Mouse (Mus musculus) liver, embryonic 16.5 days (tissue): ENCODE data around the gene Pitx1. TPM values are rescaled to one million over a fixed set of nuclear protein-coding genes. Genes with fewer than 3 reads are reported as not detected.

ENCODE experiments used
- ATAC-seq: fragments of 200-750 bp; cut with Nextera tagmentation; 2 replicates; pipeline ENCODE4 v1.8.0; 2017; ENCODE audit warnings: low read depth, mild to moderate bottlenecking, moderate number of reproducible peaks, moderate library complexity
- H3K27ac ChIP-seq: fragments of 300-500 bp; sonication (generic); 2 replicates; pipeline ENCODE4 v1.5.1; 2014; ENCODE audit warnings: mild to moderate bottlenecking, low read length
- H3K27me3 ChIP-seq: fragments of 300-500 bp; sonication (generic); 2 replicates; pipeline ENCODE4 v1.6.1; 2014; ENCODE audit warnings: low read depth, low read length, mixed read lengths; ENCODE audit not compliant: control insufficient read depth, insufficient read depth
- H3K36me3 ChIP-seq: fragments of 300-500 bp; sonication (generic); 2 replicates; pipeline ENCODE4 v1.6.1; 2014; ENCODE audit warnings: mild to moderate bottlenecking; ENCODE audit not compliant: control insufficient read depth, insufficient read depth
- H3K4me1 ChIP-seq: fragments of 300-500 bp; sonication (generic); 2 replicates; pipeline ENCODE4 v1.6.1; 2014; ENCODE audit warnings: low read depth, low read length, mixed read lengths; ENCODE audit not compliant: control insufficient read depth
- H3K4me2 ChIP-seq: fragments of 300-500 bp; sonication (generic); 2 replicates; pipeline ENCODE4 v1.6.1; 2014; ENCODE audit warnings: low read depth, low read length, mixed read lengths
- H3K4me3 ChIP-seq: fragments of 300-500 bp; sonication (generic); 2 replicates; pipeline ENCODE4 v1.5.1; 2014; ENCODE audit warnings: low read depth, mild to moderate bottlenecking, low read length
- H3K9ac ChIP-seq: fragments of 300-500 bp; sonication (generic); 2 replicates; pipeline ENCODE4 v1.6.1; 2014; ENCODE audit warnings: low read depth, low read length
- H3K9me3 ChIP-seq: fragments of 300-500 bp; sonication (generic); replicated peaks from 2 replicates; pipeline ENCODE4 v1.6.1; 2016; ENCODE audit warnings: low read length; ENCODE audit not compliant: control insufficient read depth
- WGBS: fragments of 180-500 bp; shearing (Covaris S2); extraction: QIAGEN DNeasy Blood & Tissue Kit; methylation state at CpG from one replicate; pipeline ENCODE4 v1.1.7; 2014; ENCODE audit not compliant: insufficient replicate concordance; 5-methylcytosine and 5-hydroxymethylcytosine counted together
- polyA plus RNA-seq: library from polyadenylated mRNA; unstranded; fragments of >200 nt; fragmentation: Nextera tagmentation; extraction: Ambion mirVana; gene quantifications from 2 replicates; pipeline ENCODE4 v1.2.1, GENCODE M21; 2015

Pitx1 gene
- polyA plus RNA-seq, 1 experiment from 2014 or later: 0.07 TPM

GRCm38 (mm10) chr13:55826796-55827678 lies 9.0 kb downstream of the Pitx1 start:
- Histone ChIP-seq H3K4me2 (no peak overlapping the region), H3K9me3 (no peaks in the 10 kb centered on the region), H3K27me3 (peaks cover 95% of the 10 kb centered on the region), H3K4me1 (no peaks in the 10 kb centered on the region; the same call in 1 of the 2 replicates), H3K27ac (no peak overlapping the region), H3K36me3 (no peaks in the 10 kb centered on the region), H3K4me3 (no peak overlapping the region), H3K9ac (no peak overlapping the region)
- WGBS: 8% methylated on average over 13 of the region's 13 CpGs
- ATAC-seq: no peak

- Histone ChIP-seq H3K4me2 (no peak overlapping the region), H3K9me3 (no peaks in the 10 kb centered on the region), H3K4me3 (no peak overlapping the region), H3K36me3 (no peaks in the 10 kb centered on the region), H3K27me3 (peaks cover 87% of the 10 kb centered on the region), H3K9ac (no peak overlapping the region), H3K27ac (no peak overlapping the region), H3K4me1 (no peaks in the 10 kb centered on the region; the same call in 1 of the 2 replicates)
- ATAC-seq: no peak
- 4% methylated on average over 56 of the region's 56 CpGs for WGBS
Measured at GRCm38 (mm10) chr13:55826008-55826671, 9.9 kb downstream of the Pitx1 start.

GRCm38 (mm10) chr13:55825245-55825681 lies 10.7 kb downstream of the Pitx1 start:
- Histone ChIP-seq H3K36me3 (no peaks in the 10 kb centered on the region), H3K27me3 (peaks cover 78% of the 10 kb centered on the region), H3K4me3 (no peak overlapping the region), H3K4me2 (no peak overlapping the region), H3K4me1 (no peaks in the 10 kb centered on the region; the same call in 1 of the 2 replicates), H3K9me3 (no peaks in the 10 kb centered on the region), H3K27ac (no peak overlapping the region), H3K9ac (no peak overlapping the region)
- ATAC-seq: no peak
- WGBS: 7% methylated on average over 32 of the region's 32 CpGs

GRCm38 (mm10) chr13:55824151-55824945 lies 11.6 kb downstream of the Pitx1 start:
- H3K9me3 ChIP-seq: no peaks in the 10 kb centered on the region
- H3K27me3 ChIP-seq: peaks cover 70% of the 10 kb centered on the region
- H3K4me3 ChIP-seq: no peak overlapping the region
- ATAC-seq: no peak
- no peak overlapping the region for H3K9ac ChIP-seq
- H3K36me3 ChIP-seq: no peaks in the 10 kb centered on the region
- no peaks in the 10 kb centered on the region; the same call in 1 of the 2 replicates for H3K4me1 ChIP-seq
- no peak overlapping the region for H3K27ac ChIP-seq
- no peak overlapping the region for H3K4me2 ChIP-seq
- WGBS: 18% methylated on average over 10 of the region's 10 CpGs

GRCm38 (mm10) chr13:55822499-55822898 lies 13.5 kb downstream of the Pitx1 start:
- H3K9me3 ChIP-seq: no peaks in the 10 kb centered on the region
- no peak overlapping the region for H3K4me2 ChIP-seq
- ATAC-seq: no peak
- no peak overlapping the region for H3K9ac ChIP-seq
- H3K4me3 ChIP-seq: no peak overlapping the region
- 50% methylated on average over 5 of the region's 5 CpGs for WGBS
- H3K4me1 ChIP-seq: no peaks in the 10 kb centered on the region
- no peaks in the 10 kb centered on the region for H3K36me3 ChIP-seq
- H3K27me3 ChIP-seq: peaks cover 52% of the 10 kb centered on the region
- H3K27ac ChIP-seq: no peak overlapping the region

GRCm38 (mm10) chr13:55814834-55815233 lies 21.2 kb downstream of the Pitx1 start:
- Histone ChIP-seq H3K27me3 (no peaks in the 10 kb centered on the region; the same call in 1 of the 2 replicates), H3K9me3 (no peaks in the 10 kb centered on the region), H3K4me2 (no peak overlapping the region), H3K9ac (no peak overlapping the region), H3K4me1 (no peaks in the 10 kb centered on the region), H3K27ac (no peak overlapping the region), H3K4me3 (no peak overlapping the region), H3K36me3 (no peaks in the 10 kb centered on the region)
- ATAC-seq: no peak
- 68% methylated on average over 6 of the region's 6 CpGs for WGBS

GRCm38 (mm10) chr13:55813490-55814016 lies 22.4 kb downstream of the Pitx1 start:
- no peak for ATAC-seq
- Histone ChIP-seq H3K4me1 (no peaks in the 10 kb centered on the region), H3K27ac (no peak overlapping the region), H3K9ac (no peak overlapping the region), H3K36me3 (no peaks in the 10 kb centered on the region), H3K27me3 (no peaks in the 10 kb centered on the region; the same call in 1 of the 2 replicates), H3K9me3 (no peaks in the 10 kb centered on the region), H3K4me2 (no peak overlapping the region), H3K4me3 (no peak overlapping the region)
- 63% methylated on average over 5 of the region's 5 CpGs for WGBS

GRCm38 (mm10) chr13:55810947-55811346 lies 25.0 kb downstream of the Pitx1 start:
- Histone ChIP-seq H3K27ac (no peak overlapping the region), H3K9ac (no peak overlapping the region), H3K9me3 (no peaks in the 10 kb centered on the region), H3K36me3 (no peaks in the 10 kb centered on the region), H3K27me3 (no peaks in the 10 kb centered on the region), H3K4me3 (no peak overlapping the region), H3K4me2 (no peak overlapping the region), H3K4me1 (no peaks in the 10 kb centered on the region)
- WGBS: 52% methylated on average over 5 of the region's 5 CpGs
- ATAC-seq: peak; percentile 45; the same call in 1 of the 2 replicates
